Mouse (Mus musculus) bone marrow macrophage, adult 2 months (primary cell): ENCODE results near the gene Gm20388.

ENCODE experiments used
- CTCF ChIP-seq: IDR thresholded peaks from 2 replicates; pipeline ENCODE4 v1.5.1; 2012; ENCODE audit warnings: low read depth, mild to moderate bottlenecking, low read length, moderate library complexity
- POLR2A ChIP-seq: IDR thresholded peaks from 2 replicates; pipeline ENCODE4 v1.6.1; 2012; ENCODE audit warnings: mild to moderate bottlenecking, low read depth, low read length, borderline replicate concordance

- no peak for TF ChIP-seq POLR2A
- TF ChIP-seq CTCF, result no peak
Measured at GRCm38 (mm10) chr8:123428939-123429721, 3518.5 kb downstream of the Gm20388 start.
